Mouse (Mus musculus) megakaryocyte, embryonic 14.5 days (primary cell): ENCODE measurements around the gene Aph1a.

ENCODE experiments used
- FLI1 ChIP-seq: IDR thresholded peaks from 2 replicates; pipeline ENCODE4 v1.6.1; 2012; ENCODE audit warnings: low read length, inconsistent platforms, mixed read lengths
- GATA1 ChIP-seq: IDR thresholded peaks from 3 replicates; pipeline ENCODE4 v1.6.1; 2012; ENCODE audit warnings: mixed read lengths, low read length, inconsistent platforms, borderline replicate concordance

DNA sequence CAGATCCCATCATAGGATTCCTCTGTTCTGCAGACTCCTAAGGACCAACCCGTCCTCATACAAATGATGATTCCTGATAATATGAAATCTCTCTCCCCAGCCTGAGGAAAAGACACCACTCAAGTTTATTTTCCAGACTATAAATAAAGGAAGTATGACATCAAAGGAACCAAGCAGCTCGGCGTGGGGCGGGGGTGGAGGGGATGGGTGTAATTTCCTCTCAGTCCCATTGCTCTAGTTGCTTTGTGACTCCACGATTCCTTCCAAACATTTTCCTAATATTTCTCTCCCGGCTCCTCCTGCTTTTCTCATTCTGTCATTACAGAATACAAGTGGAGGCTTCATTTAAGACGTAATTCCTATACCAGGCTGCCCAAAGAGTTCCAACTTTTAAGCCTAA, 643 bp upstream of the Aph1a start:
- TF ChIP-seq FLI1 (no peak), GATA1 (no peak)
